Mouse (Mus musculus) midbrain, embryonic 10.5 days (tissue): ENCODE data around the gene Alpk3. TPM values are rescaled to one million over a fixed set of nuclear protein-coding genes. Genes with fewer than 3 reads are reported as not detected.

Experiments used
- DNase-seq: peaks from one replicate; pipeline ENCODE4 v3.0.0-alpha.2; 2017; ENCODE audit warnings: low spot score
- H3K27ac ChIP-seq: fragments of 300-500 bp; sonication (generic); replicated peaks from 2 replicates; pipeline ENCODE4 v1.5.1; 2016; ENCODE audit warnings: mild to moderate bottlenecking
- H3K27me3 ChIP-seq: fragments of 300-500 bp; sonication (generic); 2 replicates; pipeline ENCODE4 v1.6.1; 2016; ENCODE audit warnings: low read depth, mild to moderate bottlenecking; ENCODE audit not compliant: poor library complexity, severe bottlenecking
- H3K36me3 ChIP-seq: fragments of 300-500 bp; sonication (generic); 2 replicates; pipeline ENCODE4 v1.6.1; 2016; ENCODE audit warnings: mild to moderate bottlenecking, moderate library complexity
- H3K4me1 ChIP-seq: fragments of 300-500 bp; sonication (generic); 2 replicates; pipeline ENCODE4 v1.6.1; 2016
- H3K4me3 ChIP-seq: fragments of 300-500 bp; sonication (generic); 2 replicates; pipeline ENCODE4 v1.5.1; 2016; ENCODE audit warnings: mild to moderate bottlenecking, moderate library complexity
- H3K9me3 ChIP-seq: fragments of 300-500 bp; sonication (generic); replicated peaks from 2 replicates; pipeline ENCODE4 v1.6.1; 2016; ENCODE audit warnings: mild to moderate bottlenecking
- WGBS: fragments of 180-500 bp; shearing (Covaris S2); methylation state at CpG from one replicate; pipeline ENCODE4 v1.1.7; 2016; 5-methylcytosine and 5-hydroxymethylcytosine counted together
- polyA plus RNA-seq: library from polyadenylated mRNA; unstranded; fragments of >200 nt; fragmentation: Nextera tagmentation; extraction: Ambion mirVana; gene quantifications from 2 replicates; pipeline ENCODE4 v1.2.1, GENCODE M21; 2016

Gene Alpk3
- polyA plus RNA-seq, 1 experiment from 2014 or later, result 0.09 TPM

DNA sequence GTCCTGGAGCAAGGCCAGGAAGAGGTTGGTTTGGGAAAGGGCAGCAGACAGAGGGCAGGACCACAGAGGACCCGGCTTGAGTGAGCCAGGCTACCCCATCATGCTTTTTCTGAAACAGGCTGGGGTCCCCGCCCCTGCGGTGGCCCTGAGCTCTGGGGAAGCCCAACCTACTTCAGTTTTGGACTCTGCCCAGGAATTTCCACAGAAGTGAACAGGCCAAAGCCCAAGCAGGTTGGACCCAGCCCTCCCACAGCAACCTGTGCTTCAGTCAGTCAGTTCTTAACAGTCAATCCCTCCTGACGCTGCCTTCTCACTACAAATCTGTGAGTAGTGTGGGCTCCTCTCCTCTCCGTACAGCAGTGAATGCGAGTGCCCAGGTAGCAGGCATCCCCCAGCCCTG is 57.2 kb downstream of the Alpk3 start, which contains the start of gene Slc28a1:
Gene Slc28a1 (plus strand): TSS at position 245 of the 400 bp plus-strand sequence.
- no peaks in the 10 kb centered on the region for H3K27me3 ChIP-seq
- DNase-seq, result no peak
- no peaks in the 10 kb centered on the region for H3K9me3 ChIP-seq
- 76% methylated on average over 6 of the region's 6 CpGs for WGBS
- H3K27ac ChIP-seq, result no peak within 1 kb of the TSS
- H3K4me3 ChIP-seq, result no peak within 1 kb of the TSS
- H3K36me3 ChIP-seq, result no peaks in the 10 kb centered on the region
- H3K4me1 ChIP-seq, result peaks cover 14% of the 10 kb centered on the region

DNA sequence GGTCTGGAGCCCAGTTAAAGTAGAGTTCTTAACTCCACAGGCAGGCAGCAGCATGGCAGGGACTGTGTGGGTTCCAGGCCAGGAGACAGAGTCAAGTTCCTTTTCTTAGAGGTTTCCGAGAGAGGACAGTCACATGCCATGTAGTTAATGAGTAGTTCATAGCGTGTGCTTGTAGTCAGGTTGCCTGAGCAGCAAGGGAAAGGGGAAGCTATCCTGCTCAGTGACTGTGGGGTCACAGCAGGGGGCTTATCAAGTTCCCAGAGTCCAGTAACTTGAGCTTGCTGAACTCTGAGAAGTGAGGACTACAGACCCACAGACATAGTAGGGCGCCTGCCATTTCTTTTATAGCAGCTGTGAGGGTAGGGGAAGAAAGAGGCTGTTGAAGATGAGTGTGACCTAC is 63.7 kb downstream of the Alpk3 start:
- 68% methylated on average over 3 of the region's 3 CpGs for WGBS
- Histone ChIP-seq H3K4me1 (peaks cover 11% of the 10 kb centered on the region), H3K27me3 (no peaks in the 10 kb centered on the region), H3K9me3 (no peaks in the 10 kb centered on the region), H3K4me3 (no peak overlapping the region), H3K36me3 (no peaks in the 10 kb centered on the region), H3K27ac (no peak overlapping the region)
- DNase-seq, result no peak

DNA sequence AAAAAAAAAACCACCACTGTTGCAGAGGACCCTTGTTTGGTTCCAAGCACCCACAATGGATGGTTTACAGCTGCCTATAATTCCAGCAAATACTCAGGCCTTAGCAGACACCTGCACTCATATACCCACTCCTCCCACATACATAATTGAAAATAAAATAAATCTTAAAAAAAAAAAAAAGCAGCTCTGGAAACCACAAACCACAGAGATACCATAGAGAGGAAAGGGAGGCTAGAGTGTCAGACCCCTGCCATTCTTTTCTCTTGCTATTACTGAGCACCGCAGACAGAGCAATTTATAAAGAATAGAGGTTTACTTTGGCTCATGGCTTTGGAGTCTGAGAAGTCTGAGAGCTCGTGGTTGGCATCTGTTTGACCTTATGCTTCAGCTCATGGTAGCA is 65.4 kb downstream of the Alpk3 start:
- WGBS, result 75% methylated on average over 2 of the region's 2 CpGs
- peaks cover 5% of the 10 kb centered on the region for H3K9me3 ChIP-seq
- no peaks in the 10 kb centered on the region for H3K36me3 ChIP-seq
- no peak overlapping the region for H3K4me3 ChIP-seq
- no peak for DNase-seq
- H3K27ac ChIP-seq, result no peak overlapping the region
- H3K4me1 ChIP-seq, result peaks cover 13% of the 10 kb centered on the region
- H3K27me3 ChIP-seq, result no peaks in the 10 kb centered on the region

DNA sequence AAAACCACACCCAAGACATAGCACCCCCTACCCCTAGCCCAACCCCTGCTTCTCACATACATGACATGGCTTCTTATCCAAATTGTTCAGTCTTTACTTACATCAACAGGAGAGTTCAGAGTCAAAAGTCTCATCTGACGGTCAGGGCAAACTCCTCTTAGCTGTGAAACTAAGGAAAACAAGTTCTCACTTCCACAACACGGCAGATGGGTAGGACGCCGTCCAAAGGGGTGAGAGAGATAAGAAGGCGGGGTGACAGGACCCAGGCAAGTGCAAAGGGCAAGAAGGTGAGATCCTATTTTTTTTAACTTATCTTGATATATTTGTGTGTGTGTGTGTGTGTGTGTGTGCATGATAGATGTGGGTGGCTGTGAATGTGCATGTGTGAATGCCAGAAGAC is 66.2 kb downstream of the Alpk3 start:
- Histone ChIP-seq H3K4me1 (peaks cover 13% of the 10 kb centered on the region), H3K27ac (no peak overlapping the region), H3K27me3 (no peaks in the 10 kb centered on the region), H3K36me3 (no peaks in the 10 kb centered on the region), H3K4me3 (no peak overlapping the region), H3K9me3 (peaks cover 11% of the 10 kb centered on the region)
- WGBS, result 96% methylated on average over 5 of the region's 5 CpGs
- no peak for DNase-seq

DNA sequence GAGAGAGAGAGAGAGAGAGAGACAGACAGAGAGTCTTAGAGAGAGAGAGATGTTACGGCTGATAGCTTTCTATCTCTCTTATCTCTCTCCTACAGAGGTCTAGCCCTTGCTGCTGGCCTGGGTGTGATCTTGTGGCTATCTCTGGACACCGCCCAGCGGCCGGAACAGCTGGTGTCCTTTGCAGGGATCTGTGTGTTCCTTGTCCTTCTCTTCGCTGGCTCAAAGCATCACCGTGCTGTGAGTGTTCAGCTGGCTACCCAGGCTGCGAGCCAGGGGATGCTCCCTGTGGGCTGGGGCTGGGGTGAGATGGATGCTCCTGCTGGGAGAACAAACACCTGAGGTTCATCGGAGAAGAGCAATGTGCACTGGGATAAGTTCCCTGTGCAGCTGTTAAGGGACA is 67.4 kb downstream of the Alpk3 start:
- 0 out of 2 replicates have a peak overlapping the region, but pooled peaks have one; percentile 17 for H3K27ac ChIP-seq
- H3K4me3 ChIP-seq, result no peak overlapping the region
- DNase-seq, result no peak
- 79% methylated on average over 8 of the region's 8 CpGs for WGBS
- H3K4me1 ChIP-seq, result peaks cover 13% of the 10 kb centered on the region
- no peaks in the 10 kb centered on the region for H3K36me3 ChIP-seq
- H3K27me3 ChIP-seq, result no peaks in the 10 kb centered on the region
- H3K9me3 ChIP-seq, result peaks cover 11% of the 10 kb centered on the region

DNA sequence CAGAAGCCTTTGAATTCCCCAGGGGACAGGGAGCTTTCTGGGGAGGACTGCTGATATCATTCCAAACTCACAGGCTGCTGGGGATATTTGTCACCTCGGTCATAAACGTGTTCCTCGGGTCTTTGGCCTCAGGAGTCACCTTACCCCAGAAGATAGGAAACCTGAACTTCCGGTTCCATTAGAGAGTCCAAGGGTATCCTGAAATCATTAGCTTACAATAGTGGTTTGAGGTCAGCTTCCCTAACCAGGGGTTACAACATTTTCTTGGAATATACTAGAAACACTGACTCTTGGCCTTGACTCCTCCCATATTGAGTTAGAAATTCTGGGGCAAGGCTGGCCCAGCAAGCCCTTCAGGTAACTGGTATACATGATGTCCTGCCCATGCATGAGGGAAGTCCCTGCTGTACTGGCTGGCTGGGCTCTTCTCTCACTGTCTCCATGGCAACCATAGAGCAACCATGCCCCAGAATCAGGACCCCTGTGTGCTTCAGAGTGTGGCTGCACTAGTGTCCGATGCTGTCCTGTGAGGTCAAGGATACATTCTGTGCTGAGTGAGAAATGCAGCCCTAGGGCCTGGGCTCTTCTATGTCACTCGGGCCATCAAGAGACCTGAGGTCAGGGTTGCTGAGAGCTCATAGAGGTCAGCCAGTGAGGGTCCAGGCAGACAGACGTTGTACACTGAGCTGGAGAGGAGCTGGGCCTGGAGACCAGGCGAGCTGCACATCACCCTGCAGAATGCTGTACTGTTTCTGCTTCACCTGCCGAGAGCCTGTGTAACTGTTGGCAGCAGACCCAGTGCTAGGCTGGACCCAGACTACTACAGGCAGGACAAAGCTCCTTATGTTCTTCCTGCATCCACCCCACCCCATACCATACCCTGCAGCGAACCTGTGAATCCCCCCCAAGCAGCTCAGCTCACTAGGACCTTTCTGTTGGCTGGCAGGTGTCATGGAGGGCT is 68.1 kb downstream of the Alpk3 start:
- Histone ChIP-seq H3K9me3 (peaks cover 11% of the 10 kb centered on the region), H3K36me3 (no peaks in the 10 kb centered on the region), H3K4me1 (peaks cover 13% of the 10 kb centered on the region), H3K4me3 (no peak overlapping the region), H3K27me3 (no peaks in the 10 kb centered on the region), H3K27ac (peak overlapping the region; percentile 71)
- no peak for DNase-seq
- 78% methylated on average over 10 of the region's 10 CpGs for WGBS

DNA sequence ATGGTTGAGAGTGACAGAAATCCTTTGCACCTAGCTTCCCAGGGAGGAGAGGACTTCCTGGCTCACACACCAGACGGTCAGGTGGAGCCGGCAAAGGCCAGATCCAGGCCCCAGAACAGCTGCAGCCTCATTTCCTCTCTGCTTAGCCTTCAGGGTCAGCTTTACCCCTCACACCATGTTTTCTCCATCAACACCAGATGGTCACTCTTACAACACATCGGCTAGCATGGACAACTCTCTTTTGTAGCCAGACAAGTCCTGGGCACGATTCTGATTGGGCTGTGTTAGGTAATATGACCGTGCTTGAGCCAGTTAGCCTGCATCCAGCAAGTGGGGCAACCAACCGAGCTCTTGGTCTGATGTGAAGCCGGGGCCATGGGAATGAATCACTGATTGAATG is 74.5 kb downstream of the Alpk3 start:
- Histone ChIP-seq H3K36me3 (no peaks in the 10 kb centered on the region), H3K27ac (no peak overlapping the region), H3K4me3 (no peak overlapping the region), H3K9me3 (peaks cover 11% of the 10 kb centered on the region), H3K27me3 (no peaks in the 10 kb centered on the region), H3K4me1 (peaks cover 34% of the 10 kb centered on the region)
- WGBS, result 76% methylated on average over 7 of the region's 7 CpGs
- no peak for DNase-seq

DNA sequence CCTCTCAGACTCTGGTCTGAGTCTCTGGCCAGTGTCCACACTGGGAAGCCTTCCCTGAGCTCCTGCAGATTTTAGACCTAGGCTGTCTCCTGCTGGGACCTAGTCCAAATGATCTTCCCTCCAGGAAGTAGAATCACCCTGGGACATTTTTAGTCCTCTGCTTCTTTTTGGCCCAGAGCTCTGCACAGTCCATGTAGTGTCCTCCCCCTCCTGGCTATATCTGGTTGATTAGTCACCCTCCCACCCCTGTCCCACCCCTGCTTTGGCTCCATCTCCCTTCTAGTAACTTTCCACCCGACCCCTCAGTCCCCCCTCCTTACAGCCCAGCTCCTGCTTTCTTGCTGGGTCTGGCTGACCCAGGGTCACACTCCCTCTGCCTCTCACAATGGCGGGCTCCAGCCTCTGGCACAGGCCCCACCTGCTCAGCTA is 75.5 kb downstream of the Alpk3 start:
- 5% methylated on average over 2 of the region's 2 CpGs for WGBS
- peak overlapping the region; percentile 64 for H3K27ac ChIP-seq
- no peaks in the 10 kb centered on the region for H3K27me3 ChIP-seq
- peaks cover 34% of the 10 kb centered on the region for H3K4me1 ChIP-seq
- H3K9me3 ChIP-seq, result peaks cover 5% of the 10 kb centered on the region
- H3K36me3 ChIP-seq, result no peaks in the 10 kb centered on the region
- no peak overlapping the region for H3K4me3 ChIP-seq
- peak; percentile 41 for DNase-seq

DNA sequence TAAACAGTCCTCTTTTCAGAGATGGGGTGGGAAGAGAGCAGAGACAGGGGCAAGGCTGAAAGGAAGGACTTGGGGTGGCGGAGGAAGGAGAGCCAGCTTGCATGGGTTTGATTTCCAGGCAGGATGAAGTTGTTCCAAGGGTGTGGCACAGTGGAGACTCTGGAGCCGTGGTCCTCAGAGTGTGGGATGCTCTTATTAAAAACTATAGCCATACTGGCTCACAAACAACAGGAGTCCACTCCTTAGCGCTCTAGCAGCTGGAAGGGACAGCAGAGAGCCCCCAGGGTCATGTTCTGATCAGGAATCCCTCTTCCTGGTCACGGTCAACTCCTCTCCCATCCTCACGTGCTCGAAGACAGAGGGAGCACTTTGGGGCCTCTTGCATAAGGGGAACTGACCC is 76.0 kb downstream of the Alpk3 start:
- Histone ChIP-seq H3K9me3 (no peaks in the 10 kb centered on the region), H3K36me3 (no peaks in the 10 kb centered on the region), H3K27ac (peak overlapping the region; percentile 64), H3K27me3 (no peaks in the 10 kb centered on the region), H3K4me3 (no peak overlapping the region), H3K4me1 (peaks cover 34% of the 10 kb centered on the region)
- 75% methylated on average over 6 of the region's 6 CpGs for WGBS
- DNase-seq, result no peak

DNA sequence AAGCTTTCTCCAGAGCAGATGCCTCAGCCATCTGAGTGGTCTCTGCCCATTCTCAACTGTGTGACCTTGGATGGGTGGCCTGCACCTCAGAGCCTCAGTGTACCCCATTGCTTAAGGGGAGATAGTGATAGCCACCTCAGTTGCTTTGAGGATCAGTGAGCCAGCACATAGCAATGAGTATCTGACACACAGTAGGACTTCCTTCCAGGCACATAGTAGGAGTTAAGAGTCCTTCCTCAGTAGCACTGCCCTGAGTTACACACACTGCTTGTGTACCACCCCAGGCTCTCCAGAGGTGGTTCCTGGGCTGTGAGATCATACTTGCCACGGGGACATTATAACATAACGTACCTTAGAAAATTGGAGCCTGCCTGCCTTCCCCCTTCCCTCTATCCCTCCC is 76.5 kb downstream of the Alpk3 start:
- Histone ChIP-seq H3K27me3 (no peaks in the 10 kb centered on the region), H3K27ac (peak overlapping the region; percentile 64), H3K36me3 (no peaks in the 10 kb centered on the region), H3K4me1 (peaks cover 34% of the 10 kb centered on the region), H3K4me3 (no peak overlapping the region), H3K9me3 (no peaks in the 10 kb centered on the region)
- DNase-seq, result no peak
- WGBS, result 79% methylated on average over 2 of the region's 2 CpGs

DNA sequence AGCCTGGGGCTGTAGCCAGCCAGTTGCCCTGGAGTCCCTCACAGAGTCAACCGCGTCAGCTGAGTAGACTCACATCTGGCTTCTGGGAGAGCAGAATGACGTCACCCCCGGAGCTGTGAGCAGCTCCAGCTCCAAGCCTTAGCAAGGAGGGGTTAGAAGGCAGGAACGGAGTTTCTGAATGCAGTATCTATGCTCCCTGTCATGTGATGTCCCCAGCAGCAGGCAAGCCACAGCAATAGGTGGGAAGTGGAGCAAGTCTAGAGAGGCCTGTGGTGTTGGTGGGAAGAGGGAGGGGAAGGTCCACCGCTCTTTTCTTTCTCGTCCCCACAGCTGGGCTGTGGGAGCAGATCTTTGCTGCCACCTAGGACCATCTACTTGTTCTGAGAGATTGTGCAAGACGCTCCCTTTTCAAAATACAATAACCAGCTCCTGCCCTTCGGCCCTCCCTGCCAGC is 77.2 kb downstream of the Alpk3 start:
- Histone ChIP-seq H3K27me3 (no peaks in the 10 kb centered on the region), H3K4me3 (no peak overlapping the region), H3K36me3 (no peaks in the 10 kb centered on the region), H3K9me3 (no peaks in the 10 kb centered on the region), H3K27ac (peak overlapping the region; percentile 63), H3K4me1 (peaks cover 34% of the 10 kb centered on the region)
- 56% methylated on average over 9 of the region's 9 CpGs for WGBS
- peak; percentile 36 for DNase-seq

DNA sequence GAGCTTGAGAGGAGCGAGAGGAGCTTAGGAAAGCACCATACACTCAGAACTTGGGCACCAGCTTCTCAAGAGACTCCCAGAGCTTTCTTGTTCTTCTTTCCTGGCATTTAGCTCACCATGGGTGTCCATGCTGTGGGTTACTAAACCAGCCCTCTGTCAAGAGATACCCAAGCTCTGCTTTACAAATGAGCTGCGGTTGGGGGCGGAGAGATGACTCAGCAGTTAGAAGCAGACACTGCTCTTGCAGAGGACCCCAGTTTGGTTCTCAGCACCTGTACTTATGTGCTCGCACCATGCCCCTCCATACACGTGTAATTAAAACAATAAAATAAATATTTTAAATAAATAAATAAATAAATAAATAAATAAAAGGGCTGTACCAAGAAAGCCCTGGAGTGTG is 79.9 kb downstream of the Alpk3 start:
- Histone ChIP-seq H3K4me3 (no peak overlapping the region), H3K27ac (no peak overlapping the region), H3K9me3 (no peaks in the 10 kb centered on the region), H3K36me3 (no peaks in the 10 kb centered on the region), H3K27me3 (no peaks in the 10 kb centered on the region), H3K4me1 (peaks cover 29% of the 10 kb centered on the region)
- DNase-seq, result no peak
- WGBS, result 83% methylated on average over 5 of the region's 5 CpGs

DNA sequence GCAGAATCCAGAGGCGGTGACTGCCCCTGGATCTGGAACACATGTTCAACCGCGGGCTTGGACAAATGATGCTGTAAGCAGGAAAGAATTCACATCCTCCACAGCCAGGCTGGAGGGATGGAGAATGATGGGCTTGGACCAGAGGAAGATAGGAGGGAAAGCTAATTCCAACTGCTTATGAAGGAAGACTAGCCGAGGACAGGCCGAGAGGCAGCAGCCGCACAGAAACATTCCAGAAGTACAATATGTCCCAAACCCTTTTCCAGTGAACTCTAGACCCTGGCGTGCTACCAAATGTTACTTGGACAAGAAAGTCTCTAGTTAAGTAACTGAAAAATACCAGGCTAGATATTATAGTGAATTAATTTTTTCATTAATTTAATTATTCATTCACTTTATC is 81.7 kb downstream of the Alpk3 start:
- no peaks in the 10 kb centered on the region for H3K27me3 ChIP-seq
- no peaks in the 10 kb centered on the region for H3K9me3 ChIP-seq
- no peak overlapping the region for H3K4me3 ChIP-seq
- no peak overlapping the region for H3K27ac ChIP-seq
- WGBS, result 93% methylated on average over 7 of the region's 7 CpGs
- H3K36me3 ChIP-seq, result no peaks in the 10 kb centered on the region
- H3K4me1 ChIP-seq, result peaks cover 17% of the 10 kb centered on the region
- no peak for DNase-seq
